Mouse (Mus musculus) adrenal gland, adult 2 months (tissue): ENCODE measurements around the gene Tmprss3. TPM values are rescaled to one million over a fixed set of nuclear protein-coding genes. Genes with fewer than 3 reads are reported as not detected.

ENCODE experiments used
- DNase-seq: peaks from one replicate; pipeline ENCODE4 v3.0.0; 2021
- polyA plus RNA-seq: library from polyadenylated mRNA; depleted of rRNA; stranded (reverse); fragments of >200 nt; gene quantifications from 2 replicates; pipeline ENCODE4 v1.2.3, GENCODE M21; 2012; rRNA removed
- total RNA-seq, 2 experiments: library from RNA; stranded (reverse); gene quantifications; 2 replicates each; pipeline ENCODE4 v1.2.3; 2021

Gene Tmprss3
- total and polyA plus RNA-seq, 3 experiments = not detected

GRCm38 (mm10) chr17:31136821-31137220 lies 62.0 kb downstream of the Tmprss3 start:
- DNase-seq = no peak

GRCm38 (mm10) chr17:31136291-31136690 lies 62.5 kb downstream of the Tmprss3 start:
- no peak for DNase-seq

- no peak for DNase-seq
Measured at GRCm38 (mm10) chr17:31134913-31135312, 63.9 kb downstream of the Tmprss3 start.

- DNase-seq = no peak
Measured at GRCm38 (mm10) chr17:31133776-31134175, 65.0 kb downstream of the Tmprss3 start.

GRCm38 (mm10) chr17:31131269-31131821 lies 67.4 kb downstream of the Tmprss3 start:
- no peak for DNase-seq

GRCm38 (mm10) chr17:31129452-31129851 lies 69.3 kb downstream of the Tmprss3 start, which contains the start of gene Tff3:
Tff3 (minus strand) TSS chr17:31129646.
- DNase-seq = no peak

Other genes with a start within 250 kb of the Tmprss3 start
- gene Umodl1, start 244.3 kb downstream of the Tmprss3 start, total RNA-seq = 1 to 10 TPM in 1 of 2 experiments, not detected in 1; 2.7 TPM
- 0.07 and 0.37 TPM in 2 replicates for gene Umodl1, start 244.3 kb downstream of the Tmprss3 start, polyA plus RNA-seq
- 10 to 100 TPM in 1 of 2 experiments, 1 to 10 TPM in 1; 5.2 to 18.6 TPM for gene Abcg1, start 141.3 kb downstream of the Tmprss3 start, total RNA-seq
- gene Abcg1, start 141.3 kb downstream of the Tmprss3 start, polyA plus RNA-seq = 7.9 and 8.2 TPM in 2 replicates
- not detected for gene Tff3, start 69.3 kb downstream of the Tmprss3 start, total RNA-seq
- gene Tff3, start 69.3 kb downstream of the Tmprss3 start, polyA plus RNA-seq = 0.44 and 0.48 TPM in 2 replicates
- gene Tff2, start 54.7 kb downstream of the Tmprss3 start, total RNA-seq = not detected
- 1.1 TPM in 1 of 2 replicates, not detected in the other for gene Tff2, start 54.7 kb downstream of the Tmprss3 start, polyA plus RNA-seq
- not detected for gene Tff1, start 33.7 kb downstream of the Tmprss3 start, total RNA-seq
- gene Tff1, start 33.7 kb downstream of the Tmprss3 start, polyA plus RNA-seq = 0.16 and 6.8 TPM in 2 replicates
- under 1 TPM in 1 of 2 experiments, not detected in 1; 0.24 TPM for gene Ubash3a, start 8.9 kb upstream of the Tmprss3 start, total RNA-seq
- 0.16 and 0.18 TPM in 2 replicates for gene Ubash3a, start 8.9 kb upstream of the Tmprss3 start, polyA plus RNA-seq
- gene Rsph1, start 78.4 kb upstream of the Tmprss3 start, total RNA-seq = 1 to 10 TPM; 4.5 to 8.0 TPM
- gene Rsph1, start 78.4 kb upstream of the Tmprss3 start, polyA plus RNA-seq = 0.21 and 0.22 TPM in 2 replicates
- gene Slc37a1, start 87.8 kb upstream of the Tmprss3 start, total RNA-seq = 10 to 100 TPM in 1 of 2 experiments, 1 to 10 TPM in 1; 5.7 to 13.4 TPM
- 13.1 and 15.1 TPM in 2 replicates for gene Slc37a1, start 87.8 kb upstream of the Tmprss3 start, polyA plus RNA-seq
- gene Pde9a, start 187.2 kb upstream of the Tmprss3 start, total RNA-seq = 1 to 10 TPM; 2.5 to 3.4 TPM
- gene Pde9a, start 187.2 kb upstream of the Tmprss3 start, polyA plus RNA-seq = 1.9 and 3.1 TPM in 2 replicates